Mouse (Mus musculus) midbrain, embryonic 13.5 days (tissue): ENCODE data around the gene Sp1. TPM values are rescaled to one million over a fixed set of nuclear protein-coding genes. Genes with fewer than 3 reads are reported as not detected.

Experiments
- ATAC-seq: fragments of 200-750 bp; cut with Nextera tagmentation; 2 replicates; pipeline ENCODE4 v1.8.0; 2017; ENCODE audit warnings: mild to moderate bottlenecking, moderate TSS enrichment, moderate library complexity
- H3K27ac ChIP-seq: fragments of 300-500 bp; sonication (generic); 2 replicates; pipeline ENCODE4 v1.5.1; 2015; ENCODE audit warnings: inconsistent platforms, mild to moderate bottlenecking, moderate library complexity
- H3K27me3 ChIP-seq: fragments of 300-500 bp; sonication (generic); 2 replicates; pipeline ENCODE4 v1.6.1; 2015; ENCODE audit warnings: mild to moderate bottlenecking, inconsistent platforms
- H3K36me3 ChIP-seq: fragments of 300-500 bp; sonication (generic); 2 replicates; pipeline ENCODE4 v1.6.1; 2015; ENCODE audit warnings: mild to moderate bottlenecking, inconsistent platforms
- H3K4me1 ChIP-seq: fragments of 300-500 bp; sonication (generic); replicated peaks from 2 replicates; pipeline ENCODE4 v1.6.1; 2015; ENCODE audit warnings: inconsistent platforms
- H3K4me2 ChIP-seq: fragments of 300-500 bp; sonication (generic); replicated peaks from 2 replicates; pipeline ENCODE4 v1.6.1; 2015; ENCODE audit warnings: moderate library complexity, mild to moderate bottlenecking, inconsistent platforms
- H3K4me3 ChIP-seq: fragments of 300-500 bp; sonication (generic); replicated peaks from 2 replicates; pipeline ENCODE4 v1.5.1; 2015; ENCODE audit warnings: mild to moderate bottlenecking, inconsistent platforms
- H3K9ac ChIP-seq: fragments of 300-500 bp; sonication (generic); replicated peaks from 2 replicates; pipeline ENCODE4 v1.6.1; 2015; ENCODE audit warnings: mild to moderate bottlenecking, inconsistent platforms
- H3K9me3 ChIP-seq: fragments of 300-500 bp; sonication (generic); 2 replicates; pipeline ENCODE4 v1.6.1; 2016; ENCODE audit warnings: mild to moderate bottlenecking, inconsistent platforms
- WGBS: fragments of 180-500 bp; shearing (Covaris S2); methylation state at CpG from one replicate; pipeline ENCODE4 v1.1.7; 2015; 5-methylcytosine and 5-hydroxymethylcytosine counted together
- polyA plus RNA-seq: library from polyadenylated mRNA; unstranded; fragments of >200 nt; fragmentation: Nextera tagmentation; extraction: Ambion mirVana; gene quantifications from 2 replicates; pipeline ENCODE4 v1.2.1, GENCODE M21; 2015

The Sp1 gene
- polyA plus RNA-seq, 1 experiment from 2014 or later: 5.6 TPM

- no peak for ATAC-seq
- no peaks in the 10 kb centered on the region for H3K36me3 ChIP-seq
- no peak overlapping the region for H3K4me3 ChIP-seq
- no peaks in the 10 kb centered on the region for H3K9me3 ChIP-seq
- no peak overlapping the region for H3K27ac ChIP-seq
- peaks cover 15% of the 10 kb centered on the region for H3K4me1 ChIP-seq
- H3K27me3 ChIP-seq: peaks cover 10% of the 10 kb centered on the region
- H3K4me2 ChIP-seq: no peak overlapping the region
- no peak overlapping the region for H3K9ac ChIP-seq
- WGBS: 79% methylated on average over 2 of the region's 2 CpGs
Observed at GRCm38 (mm10) chr15:102401278-102401677, 4.7 kb upstream of the Sp1 start.

DNA sequence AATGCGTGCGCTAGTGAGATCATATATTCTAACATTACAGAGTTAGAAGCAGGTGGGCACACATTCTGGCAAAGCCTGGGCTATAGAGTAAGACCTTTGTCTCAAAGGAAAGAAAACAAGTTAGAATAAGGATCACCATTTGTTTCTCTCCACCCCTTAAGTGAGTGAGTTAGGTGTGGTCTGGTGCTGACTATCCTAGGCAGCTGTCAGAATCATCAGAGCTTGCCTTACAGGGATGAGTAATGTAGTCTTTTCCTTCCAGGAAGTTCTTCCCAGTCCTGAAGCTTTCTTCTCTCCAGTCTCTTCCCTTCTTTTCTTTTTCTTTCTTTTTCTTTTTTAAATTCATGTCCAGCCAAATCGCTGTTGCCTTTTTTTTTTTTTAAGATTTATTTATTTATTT is 3.7 kb upstream of the Sp1 start:
- peaks cover 19% of the 10 kb centered on the region for H3K4me1 ChIP-seq
- H3K36me3 ChIP-seq: no peaks in the 10 kb centered on the region
- ATAC-seq: no peak
- H3K4me3 ChIP-seq: no peak overlapping the region
- no peak overlapping the region for H3K4me2 ChIP-seq
- 95% methylated on average over 3 of the region's 3 CpGs for WGBS
- H3K27me3 ChIP-seq: peaks cover 7% of the 10 kb centered on the region; the same call in 1 of the 2 replicates
- H3K9ac ChIP-seq: no peak overlapping the region
- no peak overlapping the region for H3K27ac ChIP-seq
- H3K9me3 ChIP-seq: no peaks in the 10 kb centered on the region

- ATAC-seq: no peak
- H3K27me3 ChIP-seq: 0 out of 2 replicates have a peak, but pooled peaks cover 3% of the 10 kb centered on the region
- 17% methylated on average over 34 of the region's 34 CpGs for WGBS
- H3K4me2 ChIP-seq: peak overlapping the region; percentile 57
- H3K27ac ChIP-seq: peak overlapping the region; percentile 99
- H3K4me1 ChIP-seq: peaks cover 37% of the 10 kb centered on the region
- no peaks in the 10 kb centered on the region for H3K9me3 ChIP-seq
- H3K36me3 ChIP-seq: peaks cover 23% of the 10 kb centered on the region
- peak overlapping the region; percentile 73 for H3K9ac ChIP-seq
- peak overlapping the region; percentile 61 for H3K4me3 ChIP-seq
Observed at GRCm38 (mm10) chr15:102404608-102405488, 1.1 kb upstream of the Sp1 start.

DNA sequence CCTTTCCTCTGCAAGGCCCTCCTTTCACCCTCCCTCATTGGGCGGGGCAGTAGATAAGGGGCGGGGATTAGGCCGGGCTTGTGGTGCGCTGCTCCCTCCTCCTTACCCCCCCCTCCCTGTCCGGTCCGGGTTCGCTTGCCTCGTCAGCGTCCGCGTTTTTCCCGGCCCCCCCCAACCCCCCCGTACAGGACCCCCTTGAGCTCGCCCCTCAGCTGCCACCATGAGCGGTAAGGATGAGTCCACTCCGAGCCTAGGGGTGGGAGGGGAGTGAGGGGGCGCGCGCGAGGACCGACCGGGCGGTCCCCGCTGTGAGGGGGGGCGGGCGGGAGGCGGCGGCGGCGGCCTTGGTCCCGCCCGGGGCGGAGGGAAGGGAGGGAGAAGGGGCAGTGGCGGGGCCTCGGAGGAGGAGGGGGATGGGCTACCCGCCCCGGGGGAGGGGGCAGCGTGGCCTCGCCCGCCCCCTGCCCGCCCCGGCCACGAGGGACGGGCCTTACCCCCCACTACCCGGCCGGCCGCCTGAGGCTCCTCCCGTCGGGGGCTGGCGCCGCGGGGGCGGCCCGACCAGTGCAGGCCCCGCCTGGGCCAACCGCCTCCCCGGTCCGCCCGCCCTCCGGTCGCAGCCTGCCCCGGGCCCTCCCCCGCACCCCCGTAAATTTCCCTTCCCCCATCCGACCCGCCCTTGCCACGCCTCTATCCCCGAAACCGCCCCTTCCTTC is 411 bp downstream of the Sp1 start:
- 1% methylated on average over 28 of the region's 69 CpGs for WGBS
- Histone ChIP-seq H3K4me1 (peaks cover 48% of the 10 kb centered on the region), H3K4me2 (peak overlapping the region; percentile 62), H3K36me3 (peaks cover 38% of the 10 kb centered on the region), H3K9ac (peak overlapping the region; percentile 92), H3K27ac (peak overlapping the region; percentile 90), H3K27me3 (no peaks in the 10 kb centered on the region), H3K4me3 (peak overlapping the region; percentile 94), H3K9me3 (no peaks in the 10 kb centered on the region)
- no peak for ATAC-seq

- peak overlapping the region; percentile 90 for H3K27ac ChIP-seq
- 31% methylated on average over 3 of the region's 3 CpGs for WGBS
- peak overlapping the region; percentile 92 for H3K9ac ChIP-seq
- no peaks in the 10 kb centered on the region for H3K27me3 ChIP-seq
- peak overlapping the region; percentile 62 for H3K4me2 ChIP-seq
- peaks cover 53% of the 10 kb centered on the region for H3K4me1 ChIP-seq
- H3K36me3 ChIP-seq: peaks cover 45% of the 10 kb centered on the region
- no peak for ATAC-seq
- no peaks in the 10 kb centered on the region for H3K9me3 ChIP-seq
- peak overlapping the region; percentile 94 for H3K4me3 ChIP-seq
Observed at GRCm38 (mm10) chr15:102406912-102407580, 1.1 kb downstream of the Sp1 start.

- Histone ChIP-seq H3K4me1 (peaks cover 55% of the 10 kb centered on the region), H3K4me2 (peak overlapping the region; percentile 62), H3K27ac (no peak overlapping the region), H3K9ac (no peak overlapping the region), H3K4me3 (peak overlapping the region; percentile 94), H3K36me3 (peaks cover 53% of the 10 kb centered on the region), H3K27me3 (no peaks in the 10 kb centered on the region), H3K9me3 (no peaks in the 10 kb centered on the region)
- ATAC-seq: no peak
- WGBS: 94% methylated on average over 10 of the region's 10 CpGs
Observed at GRCm38 (mm10) chr15:102407681-102408557, 2.0 kb downstream of the Sp1 start.

DNA sequence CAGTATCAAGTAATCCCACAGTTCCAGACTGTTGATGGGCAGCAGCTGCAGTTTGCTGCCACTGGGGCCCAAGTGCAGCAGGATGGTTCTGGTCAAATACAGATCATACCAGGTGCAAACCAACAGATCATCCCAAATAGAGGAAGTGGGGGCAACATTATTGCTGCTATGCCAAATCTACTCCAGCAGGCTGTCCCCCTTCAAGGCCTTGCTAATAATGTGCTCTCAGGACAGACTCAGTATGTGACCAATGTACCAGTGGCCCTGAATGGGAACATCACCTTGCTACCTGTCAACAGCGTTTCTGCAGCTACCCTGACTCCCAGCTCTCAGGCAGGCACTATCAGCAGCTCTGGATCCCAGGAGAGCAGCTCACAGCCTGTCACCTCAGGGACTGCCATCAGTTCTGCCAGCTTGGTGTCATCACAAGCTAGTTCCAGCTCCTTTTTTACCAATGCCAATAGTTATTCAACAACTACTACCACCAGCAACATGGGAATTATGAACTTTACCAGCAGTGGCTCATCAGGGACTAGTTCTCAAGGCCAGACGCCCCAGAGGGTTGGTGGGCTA is 2.7 kb downstream of the Sp1 start:
- WGBS: 83% methylated on average over 2 of the region's 2 CpGs
- H3K9ac ChIP-seq: no peak overlapping the region
- no peak overlapping the region for H3K4me3 ChIP-seq
- H3K4me2 ChIP-seq: peak overlapping the region; percentile 32; the same call in 1 of the 2 replicates
- peaks cover 55% of the 10 kb centered on the region for H3K4me1 ChIP-seq
- no peak overlapping the region for H3K27ac ChIP-seq
- no peaks in the 10 kb centered on the region for H3K27me3 ChIP-seq
- no peaks in the 10 kb centered on the region for H3K9me3 ChIP-seq
- H3K36me3 ChIP-seq: peaks cover 59% of the 10 kb centered on the region
- ATAC-seq: no peak

- H3K4me2 ChIP-seq: peak overlapping the region; percentile 32
- H3K27ac ChIP-seq: no peak overlapping the region
- peak overlapping the region; percentile 8; the same call in 1 of the 2 replicates for H3K4me3 ChIP-seq
- H3K27me3 ChIP-seq: no peaks in the 10 kb centered on the region
- ATAC-seq: no peak
- H3K9me3 ChIP-seq: no peaks in the 10 kb centered on the region
- peaks cover 64% of the 10 kb centered on the region for H3K36me3 ChIP-seq
- H3K4me1 ChIP-seq: peaks cover 55% of the 10 kb centered on the region
- WGBS: 97% methylated on average over 3 of the region's 3 CpGs
- H3K9ac ChIP-seq: no peak overlapping the region; the same call in 1 of the 2 replicates
Observed at GRCm38 (mm10) chr15:102409286-102409685, 3.3 kb downstream of the Sp1 start.

DNA sequence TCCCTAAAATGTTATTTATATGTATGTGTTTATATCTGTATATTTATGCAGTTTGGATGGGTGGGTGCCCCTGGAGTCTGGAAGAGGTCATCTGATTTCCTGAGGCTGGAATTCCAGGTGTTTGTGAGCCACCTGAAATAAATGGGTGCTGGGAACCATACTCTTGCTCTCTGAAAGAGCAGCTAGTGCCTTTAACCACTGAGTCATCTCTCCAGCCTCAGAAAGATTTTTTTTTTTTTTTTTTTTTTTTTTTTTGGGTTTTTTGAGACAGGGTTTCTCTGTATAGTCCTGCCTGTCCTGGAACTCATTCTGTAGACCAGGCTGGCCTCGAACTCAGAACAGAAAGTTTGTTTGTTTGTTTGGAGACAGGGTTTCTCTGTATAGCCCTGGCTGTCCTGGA is 5.1 kb downstream of the Sp1 start:
- no peak for ATAC-seq
- Histone ChIP-seq H3K4me2 (peak overlapping the region; percentile 32), H3K9me3 (no peaks in the 10 kb centered on the region), H3K27me3 (no peaks in the 10 kb centered on the region), H3K36me3 (peaks cover 66% of the 10 kb centered on the region), H3K9ac (no peak overlapping the region), H3K4me3 (0 out of 2 replicates have a peak overlapping the region, but pooled peaks have one; percentile 11), H3K4me1 (peaks cover 50% of the 10 kb centered on the region), H3K27ac (no peak overlapping the region)
- 100% methylated on average over 1 of the region's 1 CpGs for WGBS

DNA sequence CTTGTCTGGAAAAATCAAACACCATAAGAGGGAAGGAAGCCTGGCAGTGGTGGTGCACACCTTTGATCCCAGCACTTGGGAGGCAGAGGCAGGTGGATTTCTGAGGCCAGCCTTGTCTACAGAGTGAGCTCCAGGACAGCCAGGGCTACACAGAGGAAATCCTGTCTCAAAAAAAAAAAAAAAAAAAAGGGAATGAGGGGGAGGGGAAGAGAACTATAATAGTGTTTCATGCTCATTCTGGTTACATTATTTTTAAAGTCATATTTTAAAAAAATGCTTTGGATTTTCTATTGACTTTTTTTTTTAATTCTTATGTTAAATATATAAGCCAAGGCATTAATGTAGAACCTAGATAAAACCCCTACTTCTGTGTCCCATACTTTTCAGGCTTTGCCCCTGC is 7.7 kb downstream of the Sp1 start:
- H3K4me2 ChIP-seq: no peak overlapping the region
- H3K4me1 ChIP-seq: peaks cover 31% of the 10 kb centered on the region
- ATAC-seq: no peak
- H3K9me3 ChIP-seq: no peaks in the 10 kb centered on the region
- H3K27ac ChIP-seq: no peak overlapping the region
- H3K36me3 ChIP-seq: peaks cover 57% of the 10 kb centered on the region
- H3K4me3 ChIP-seq: no peak overlapping the region
- H3K9ac ChIP-seq: no peak overlapping the region
- H3K27me3 ChIP-seq: no peaks in the 10 kb centered on the region

- H3K9me3 ChIP-seq: no peaks in the 10 kb centered on the region
- ATAC-seq: no peak
- no peak overlapping the region for H3K4me3 ChIP-seq
- H3K9ac ChIP-seq: no peak overlapping the region
- no peak overlapping the region for H3K4me2 ChIP-seq
- no peaks in the 10 kb centered on the region for H3K27me3 ChIP-seq
- 97% methylated on average over 2 of the region's 2 CpGs for WGBS
- no peaks in the 10 kb centered on the region for H3K4me1 ChIP-seq
- H3K27ac ChIP-seq: no peak overlapping the region
- peaks cover 19% of the 10 kb centered on the region for H3K36me3 ChIP-seq
Observed at GRCm38 (mm10) chr15:102417524-102417923, 11.6 kb downstream of the Sp1 start.
